Mouse (Mus musculus): ENCODE measurements at regions not wholly inside any gene's neighbourhood (a gene's known extent, or its start where the extent isn't known, plus 50 kb on each side); places are given as distances from the start of the nearest gene placed in this dataset.
A peak's percentile ranks its signal among the peaks of the same experiment; 100 is the strongest.
"Not testable (repeated sequence)": the region's sequence is repeated elsewhere in the genome, so short reads cannot be mapped to it uniquely, and the experiment has no call there.

GRCm38 (mm10) chr8:20495542-20495941 is 119.2 kb upstream of the Gm21119 start:
- H3K36me3 ChIP-seq; H3K9ac ChIP-seq (replicated peaks); H3K4me1 ChIP-seq (replicated peaks); ATAC-seq; H3K27me3 ChIP-seq; H3K9me3 ChIP-seq; H3K4me2 ChIP-seq (replicated peaks); H3K27ac ChIP-seq; H3K4me3 ChIP-seq (replicated peaks): not testable (repeated sequence)
- no CpG with 5 or more reads among the region's 1 CpGs for WGBS

GRCm38 (mm10) chr8:20513920-20514319 is 100.8 kb upstream of the Gm21119 start:
- H3K9me3 ChIP-seq: peaks cover 17% of the 10 kb centered on the region
- not testable (repeated sequence) for H3K27me3 ChIP-seq; H3K4me2 ChIP-seq (replicated peaks); H3K4me3 ChIP-seq (replicated peaks); H3K4me1 ChIP-seq (replicated peaks); ATAC-seq; H3K36me3 ChIP-seq; H3K27ac ChIP-seq; H3K9ac ChIP-seq (replicated peaks)
- WGBS: 79% methylated on average over 1 of the region's 1 CpGs

DNA sequence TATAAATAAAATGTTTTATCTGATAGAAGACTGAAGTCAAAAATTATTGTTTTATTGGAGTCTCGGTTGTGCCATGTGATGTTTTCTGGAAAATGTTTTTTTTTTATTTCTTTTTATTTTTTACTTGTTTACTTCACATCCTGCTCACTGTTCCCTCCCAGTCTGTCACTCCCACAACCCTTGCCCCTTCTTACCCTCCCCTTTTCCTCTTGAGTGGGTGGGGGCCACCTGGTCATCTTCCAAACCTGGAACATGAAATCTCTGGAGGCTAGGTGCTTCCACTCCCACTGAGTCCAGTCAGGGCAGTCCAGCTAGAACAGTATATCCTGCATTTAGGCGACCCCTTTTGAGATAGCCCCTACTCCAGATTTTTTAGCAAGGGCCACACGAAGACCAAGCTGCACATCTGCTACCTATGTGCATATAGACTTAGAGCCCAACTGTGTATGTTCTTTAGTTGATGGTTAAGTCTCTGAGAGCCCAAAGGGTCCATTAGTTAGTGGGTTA is 98.3 kb upstream of the Gm21119 start:
- H3K4me1 ChIP-seq (replicated peaks); H3K27ac ChIP-seq; H3K4me2 ChIP-seq (replicated peaks); H3K4me3 ChIP-seq (replicated peaks); H3K27me3 ChIP-seq; ATAC-seq; H3K9ac ChIP-seq (replicated peaks); H3K36me3 ChIP-seq: not testable (repeated sequence)
- H3K9me3 ChIP-seq: peaks cover 17% of the 10 kb centered on the region
- 74% methylated on average over 3 of the region's 3 CpGs for WGBS

DNA sequence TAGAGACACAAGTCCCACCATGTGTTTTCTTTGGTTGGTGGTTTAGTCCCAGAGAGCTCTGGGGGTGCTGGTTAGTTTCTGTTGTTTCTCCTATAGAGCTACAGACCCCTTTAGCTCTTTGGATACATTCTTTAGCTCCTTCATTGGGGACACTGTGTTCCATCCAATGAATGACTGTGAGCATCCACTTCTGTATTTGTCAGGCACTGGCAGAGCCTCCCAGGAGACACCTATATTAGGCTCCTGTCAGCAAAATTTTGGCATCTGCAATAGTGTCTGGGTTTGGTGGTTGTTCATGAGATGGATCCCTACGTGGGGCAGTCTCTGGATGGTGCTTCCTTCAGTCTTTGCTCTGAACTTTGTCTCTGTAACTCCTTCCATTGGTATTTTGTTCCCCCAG is 97.2 kb upstream of the Gm21119 start:
- not testable (repeated sequence) for H3K4me2 ChIP-seq (replicated peaks); H3K27me3 ChIP-seq; H3K9ac ChIP-seq (replicated peaks); H3K4me3 ChIP-seq (replicated peaks); ATAC-seq; H3K4me1 ChIP-seq (replicated peaks); H3K27ac ChIP-seq; H3K36me3 ChIP-seq
- peaks cover 17% of the 10 kb centered on the region for H3K9me3 ChIP-seq
- 30% methylated on average over 1 of the region's 1 CpGs for WGBS

GRCm38 (mm10) chr8:20524539-20524938 is 90.2 kb upstream of the Gm21119 start:
- H3K27me3 ChIP-seq; H3K4me3 ChIP-seq (replicated peaks); H3K9me3 ChIP-seq; H3K4me1 ChIP-seq (replicated peaks); ATAC-seq; H3K27ac ChIP-seq; H3K4me2 ChIP-seq (replicated peaks); H3K36me3 ChIP-seq; H3K9ac ChIP-seq (replicated peaks): not testable (repeated sequence)

DNA sequence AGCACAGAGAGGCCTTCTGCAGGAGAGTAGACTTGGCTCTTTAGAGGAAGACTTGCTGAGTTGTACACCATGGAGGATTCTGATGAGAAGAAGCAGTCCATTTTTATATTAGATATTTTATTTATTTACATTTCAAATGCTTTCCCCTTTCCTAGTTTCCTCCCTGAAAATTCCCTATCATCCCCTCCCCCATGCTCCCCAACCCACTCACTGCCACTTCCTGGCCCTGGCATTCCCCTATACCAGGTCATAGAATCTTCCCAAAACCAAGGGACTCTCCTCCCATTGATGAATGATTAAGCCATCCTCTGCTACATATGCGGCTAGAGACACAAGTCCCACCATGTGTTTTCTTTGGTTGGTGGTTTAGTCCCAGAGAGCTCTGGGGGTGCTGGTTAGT is 85.7 kb upstream of the Gm21119 start:
- not testable (repeated sequence) for H3K9me3 ChIP-seq; H3K4me2 ChIP-seq (replicated peaks); H3K36me3 ChIP-seq; H3K27ac ChIP-seq; ATAC-seq; H3K4me3 ChIP-seq (replicated peaks); H3K4me1 ChIP-seq (replicated peaks); H3K27me3 ChIP-seq; H3K9ac ChIP-seq (replicated peaks)
- WGBS: no CpG with 5 or more reads among the region's 1 CpGs

GRCm38 (mm10) chr8:20539031-20539430 is 75.7 kb upstream of the Gm21119 start:
- not testable (repeated sequence) for H3K4me3 ChIP-seq (replicated peaks); H3K9me3 ChIP-seq; H3K27me3 ChIP-seq; H3K4me2 ChIP-seq (replicated peaks); H3K27ac ChIP-seq; H3K4me1 ChIP-seq (replicated peaks); H3K36me3 ChIP-seq; H3K9ac ChIP-seq (replicated peaks); ATAC-seq
- WGBS: 90% methylated on average over 4 of the region's 4 CpGs

- not testable (repeated sequence) for H3K4me2 ChIP-seq (replicated peaks); H3K4me1 ChIP-seq (replicated peaks); H3K27ac ChIP-seq; H3K9ac ChIP-seq (replicated peaks); H3K9me3 ChIP-seq; H3K36me3 ChIP-seq; H3K4me3 ChIP-seq (replicated peaks); ATAC-seq; H3K27me3 ChIP-seq
- 76% methylated on average over 2 of the region's 2 CpGs for WGBS
Observed at GRCm38 (mm10) chr8:20544084-20544483, 70.6 kb upstream of the Gm21119 start.

GRCm38 (mm10) chr8:20545347-20545746 is 69.4 kb upstream of the Gm21119 start:
- H3K4me3 ChIP-seq (replicated peaks); ATAC-seq; H3K4me2 ChIP-seq (replicated peaks); H3K27me3 ChIP-seq; H3K9me3 ChIP-seq; H3K4me1 ChIP-seq (replicated peaks); H3K27ac ChIP-seq; H3K9ac ChIP-seq (replicated peaks); H3K36me3 ChIP-seq: not testable (repeated sequence)
- 57% methylated on average over 1 of the region's 2 CpGs for WGBS

- H3K36me3 ChIP-seq; H3K4me1 ChIP-seq (replicated peaks); H3K27me3 ChIP-seq; H3K4me3 ChIP-seq (replicated peaks); H3K4me2 ChIP-seq (replicated peaks); H3K9ac ChIP-seq (replicated peaks); H3K9me3 ChIP-seq; H3K27ac ChIP-seq; ATAC-seq: not testable (repeated sequence)
- WGBS: no CpG with 5 or more reads among the region's 3 CpGs
Observed at GRCm38 (mm10) chr8:20546401-20546800, 68.3 kb upstream of the Gm21119 start.

DNA sequence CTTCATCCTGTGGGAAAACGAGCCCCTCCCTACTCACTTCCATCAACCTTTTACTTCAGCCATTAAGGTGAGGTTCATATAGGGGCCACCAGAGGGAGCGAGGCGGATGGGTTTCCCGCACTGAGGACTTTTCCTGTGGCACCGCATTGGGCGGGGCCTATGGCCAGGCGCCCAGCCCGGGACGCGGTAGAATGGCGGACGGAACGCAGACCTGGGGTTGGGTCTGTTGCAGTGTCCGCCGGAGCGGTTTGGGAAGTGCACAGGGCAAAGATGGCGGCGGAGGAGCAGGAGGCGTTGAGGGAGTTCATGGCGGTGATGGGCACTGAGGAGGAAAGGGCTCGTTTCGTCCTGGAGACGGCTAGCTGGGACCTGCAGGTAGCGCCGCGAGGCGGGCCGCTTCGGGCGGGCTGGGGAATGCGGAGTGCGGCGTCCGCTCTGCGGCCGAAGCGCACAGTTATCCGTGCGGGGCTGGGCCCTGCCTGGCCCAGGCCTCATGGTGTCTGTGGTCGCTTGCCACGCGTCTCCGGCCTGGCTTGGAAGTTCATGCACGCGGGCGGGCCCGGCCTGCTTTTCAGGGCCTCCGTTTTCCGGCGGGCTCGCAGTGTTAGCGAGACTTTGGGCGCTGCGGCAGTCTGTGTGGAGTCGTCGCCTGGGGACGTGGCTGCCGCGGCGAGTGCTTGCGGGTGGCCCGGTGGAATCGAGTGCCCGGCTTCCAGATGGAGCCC is 64.5 kb upstream of the Gm21119 start:
- H3K9ac ChIP-seq (replicated peaks): peak overlapping the region; percentile 78
- H3K9me3 ChIP-seq; H3K4me1 ChIP-seq (replicated peaks); H3K36me3 ChIP-seq; H3K27me3 ChIP-seq: not testable (repeated sequence)
- 17% methylated on average over 64 of the region's 64 CpGs for WGBS
- H3K4me3 ChIP-seq (replicated peaks): peak overlapping the region; percentile 53
- H3K4me2 ChIP-seq (replicated peaks): peak overlapping the region; percentile 48
- H3K27ac ChIP-seq: peak overlapping the region; percentile 73
- peak; percentile 100 for ATAC-seq

GRCm38 (mm10) chr8:20556501-20557181 is 58.1 kb upstream of the Gm21119 start:
- no CpG with 5 or more reads among the region's 6 CpGs for WGBS
- ATAC-seq: peak; percentile 65
- H3K9me3 ChIP-seq; H3K36me3 ChIP-seq; H3K4me1 ChIP-seq (replicated peaks); H3K4me2 ChIP-seq (replicated peaks); H3K27me3 ChIP-seq; H3K4me3 ChIP-seq (replicated peaks); H3K9ac ChIP-seq (replicated peaks); H3K27ac ChIP-seq: not testable (repeated sequence)

- WGBS: 80% methylated on average over 7 of the region's 8 CpGs
- not testable (repeated sequence) for H3K9ac ChIP-seq (replicated peaks); H3K9me3 ChIP-seq; H3K27ac ChIP-seq; H3K27me3 ChIP-seq; H3K36me3 ChIP-seq; H3K4me1 ChIP-seq (replicated peaks)
- H3K4me2 ChIP-seq (replicated peaks): peak overlapping the region; percentile 31
- H3K4me3 ChIP-seq (replicated peaks): peak overlapping the region; percentile 29; the same call in 1 of the 2 replicates
- ATAC-seq: peak; percentile 88
Observed at GRCm38 (mm10) chr8:20557184-20557583, 57.5 kb upstream of the Gm21119 start.
